Mouse (Mus musculus) right cerebral cortex, postnatal 25 days (tissue): ENCODE data around the gene Rrnad1.

Experiments
- DNase-seq: peaks from one replicate; pipeline ENCODE4 v3.0.0; 2022

Gene Rrnad1

GRCm38 (mm10) chr3:87930078-87930795 lies at the start of gene Rrnad1, which contains the start of gene Isg20l2:
Gene Rrnad1, minus strand, starts transcription at chr3:87930717.
Gene Isg20l2, plus strand, starts transcription at chr3:87930314.
- DNase-seq = peak; percentile 98

DNA sequence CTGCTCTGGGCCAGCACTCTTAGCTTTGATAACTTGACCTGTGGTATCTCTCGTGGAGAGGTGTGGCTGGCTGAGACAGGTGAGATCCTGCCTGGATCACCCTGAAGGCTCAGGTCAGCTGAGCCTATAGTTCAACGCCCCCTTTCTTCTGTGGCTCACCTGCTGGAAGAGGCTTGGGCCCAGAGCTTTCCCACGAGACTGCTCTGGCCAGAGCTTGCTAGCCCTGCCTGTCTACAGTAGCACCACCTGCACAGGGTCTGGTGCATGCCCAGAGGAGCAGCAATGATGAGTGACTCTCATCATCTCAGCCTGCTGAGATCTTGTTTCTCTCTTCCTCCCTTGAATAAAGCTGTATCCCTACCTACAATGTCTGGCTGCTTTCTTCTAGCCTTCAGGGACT lies 49.6 kb upstream of the Rrnad1 start:
- no peak for DNase-seq

GRCm38 (mm10) chr3:87979493-87979892 lies 49.0 kb upstream of the Rrnad1 start:
- no peak for DNase-seq

GRCm38 (mm10) chr3:87974381-87974987 lies 44.0 kb upstream of the Rrnad1 start:
- no peak for DNase-seq

DNA sequence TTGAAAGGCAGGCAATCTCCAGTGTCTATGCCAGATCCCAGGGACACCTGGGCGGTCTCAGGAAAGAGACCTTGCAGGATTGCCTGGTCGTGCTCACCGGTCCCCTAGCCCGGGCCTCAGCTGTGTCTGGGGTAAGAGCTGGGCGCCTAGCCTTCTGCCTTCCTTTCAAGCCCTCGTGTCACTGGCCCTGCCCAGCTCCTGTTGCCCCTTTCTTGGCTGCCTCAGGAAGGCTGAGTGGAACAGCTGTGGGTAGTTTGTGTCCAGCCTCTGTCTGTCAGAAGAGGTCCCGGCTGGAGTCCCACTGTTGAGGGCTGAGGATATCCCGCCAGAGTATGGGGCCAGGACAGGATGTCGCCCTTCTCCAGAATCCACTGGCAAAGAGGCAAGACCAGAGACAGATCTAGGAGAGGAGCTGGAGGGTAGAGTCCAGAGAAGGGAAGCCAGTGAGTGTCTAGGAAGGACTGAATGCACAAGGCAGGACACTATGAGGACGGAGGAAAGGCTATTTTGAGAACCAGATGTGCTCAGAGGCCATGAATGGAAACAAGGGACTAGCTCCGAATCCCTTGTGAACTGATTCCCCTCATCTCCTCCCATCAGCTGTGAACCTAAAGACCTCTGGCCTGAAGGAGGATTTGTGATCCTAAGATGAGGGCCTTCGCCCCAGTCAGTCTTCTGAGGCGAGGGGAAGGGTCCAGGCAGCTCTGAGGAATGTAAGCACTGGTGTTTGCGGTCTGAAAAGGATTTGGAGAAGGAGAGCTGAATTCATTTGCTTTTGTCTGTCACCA lies 43.3 kb upstream of the Rrnad1 start:
- DNase-seq = no peak

DNA sequence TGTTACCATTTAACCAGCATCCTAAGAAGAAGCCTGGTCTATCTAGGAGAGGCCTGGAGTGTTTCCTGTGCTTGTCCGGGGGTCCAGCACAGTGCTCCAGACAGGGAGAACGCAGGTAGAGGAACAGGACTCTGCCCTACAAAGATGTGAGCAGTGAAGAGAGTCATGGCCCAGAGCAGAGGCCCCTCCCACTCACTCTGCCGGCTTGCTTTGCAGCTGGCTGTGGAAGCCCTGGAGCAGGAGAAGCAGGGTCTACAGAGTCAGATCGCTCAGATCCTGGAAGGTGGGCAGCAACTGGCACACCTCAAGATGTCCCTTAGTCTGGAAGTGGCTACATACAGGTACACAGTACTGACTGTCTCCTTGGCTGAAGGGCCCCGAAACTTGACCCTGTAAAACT lies 42.3 kb upstream of the Rrnad1 start:
- DNase-seq = no peak

DNA sequence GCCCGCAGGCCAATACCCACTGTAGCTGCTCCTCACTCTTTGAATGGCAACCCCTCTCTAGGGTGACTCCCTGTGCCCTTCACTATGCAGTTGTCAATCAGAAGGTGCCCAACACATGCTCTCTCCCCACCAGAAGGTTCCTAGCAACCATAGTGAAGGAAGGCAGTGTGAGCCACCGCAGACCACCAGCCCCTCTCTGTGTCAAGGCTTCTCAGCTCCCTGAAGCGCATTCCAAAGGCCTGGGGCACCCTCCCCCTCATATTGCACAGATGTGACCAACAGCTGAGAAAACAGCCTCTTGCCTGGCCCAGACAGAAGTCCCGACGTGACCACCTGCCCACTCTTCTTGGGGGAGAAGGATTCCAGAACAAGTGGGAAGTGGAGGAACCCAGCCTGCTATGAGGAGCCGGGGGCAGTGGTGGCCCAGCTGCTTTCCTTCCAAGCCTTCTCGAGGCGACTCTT lies 41.7 kb upstream of the Rrnad1 start:
- no peak for DNase-seq

- DNase-seq = no peak
These were observed 41.1 kb upstream of the Rrnad1 start for GRCm38 (mm10) chr3:87971489-87972202.

DNA sequence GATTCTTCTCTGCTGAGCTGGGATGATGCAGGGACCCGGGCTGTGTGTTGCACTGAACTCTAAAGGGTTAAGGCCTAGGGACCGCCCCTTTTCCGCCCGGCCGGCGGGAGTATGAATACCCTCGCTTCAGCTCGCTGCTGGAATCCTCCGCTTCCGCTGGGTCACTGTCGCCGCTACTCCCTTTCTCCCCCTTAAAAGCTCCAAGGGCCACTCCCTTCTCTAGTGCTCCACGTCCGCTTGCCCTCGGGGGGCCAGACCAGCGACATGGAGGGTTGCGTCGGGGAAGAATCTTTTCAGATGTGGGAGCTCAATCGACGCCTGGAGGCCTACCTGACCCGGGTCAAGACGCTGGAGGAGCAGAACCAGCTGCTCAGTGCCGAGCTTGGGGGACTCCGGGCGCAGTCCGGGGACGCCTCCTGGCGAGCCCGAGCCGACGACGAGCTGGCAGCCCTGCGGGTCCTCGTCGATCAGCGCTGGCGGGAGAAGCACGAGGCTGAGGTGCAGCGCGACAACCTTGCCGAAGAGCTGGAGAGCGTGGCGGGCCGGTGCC lies 40.5 kb upstream of the Rrnad1 start, which contains the start of gene Nes:
TSS of gene Nes (plus strand) at position 140 of the 550 bp plus-strand sequence.
- DNase-seq = no peak

- DNase-seq = no peak
These were observed 39.8 kb upstream of the Rrnad1 start for GRCm38 (mm10) chr3:87970184-87970938.

GRCm38 (mm10) chr3:87960586-87961191 lies 30.2 kb upstream of the Rrnad1 start:
- DNase-seq = peak; percentile 73

- DNase-seq = no peak
These were observed 29.7 kb upstream of the Rrnad1 start for GRCm38 (mm10) chr3:87960191-87960585.

GRCm38 (mm10) chr3:87959371-87959770 lies 28.9 kb upstream of the Rrnad1 start:
- DNase-seq = no peak

DNA sequence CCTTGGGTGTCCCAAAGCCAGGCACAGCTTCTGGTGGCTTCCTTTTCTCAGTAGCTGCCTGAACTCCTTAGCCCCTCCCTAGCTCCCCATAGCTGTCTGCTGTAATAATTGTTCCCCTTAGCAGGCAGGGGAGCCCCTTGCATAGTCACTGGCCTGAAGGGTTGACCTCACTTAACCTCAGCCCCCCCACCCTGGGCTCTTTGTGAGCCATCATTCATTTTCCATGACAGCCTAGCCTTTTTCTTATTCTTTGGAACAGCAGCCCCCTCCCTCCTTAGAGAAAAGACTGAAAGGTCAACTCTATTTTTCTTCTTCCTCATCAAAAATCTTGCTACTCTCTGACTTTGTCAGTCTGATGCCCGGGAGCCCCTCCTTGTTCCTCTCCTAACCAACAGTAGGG lies 28.4 kb upstream of the Rrnad1 start:
- no peak for DNase-seq

DNA sequence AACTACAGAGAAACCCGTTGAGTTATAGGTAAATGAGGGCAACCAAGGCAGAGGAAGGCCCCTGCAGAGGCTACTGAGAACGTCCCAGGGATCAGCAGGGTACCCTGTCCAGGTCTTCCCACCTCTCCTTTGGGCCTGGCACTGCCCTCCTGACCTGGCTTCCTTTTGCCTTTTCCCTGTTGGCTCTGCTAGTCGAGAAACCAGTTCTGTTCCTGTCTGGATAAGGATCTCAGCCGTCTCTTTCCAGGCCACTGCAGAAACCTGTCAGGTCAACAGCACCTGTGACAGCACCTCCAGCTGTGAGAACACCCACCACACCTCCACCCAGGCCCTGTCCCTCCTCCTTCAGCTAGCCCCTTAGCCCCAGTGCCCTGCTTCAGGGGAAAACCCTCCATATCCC lies 28.0 kb upstream of the Rrnad1 start:
- DNase-seq = no peak

DNA sequence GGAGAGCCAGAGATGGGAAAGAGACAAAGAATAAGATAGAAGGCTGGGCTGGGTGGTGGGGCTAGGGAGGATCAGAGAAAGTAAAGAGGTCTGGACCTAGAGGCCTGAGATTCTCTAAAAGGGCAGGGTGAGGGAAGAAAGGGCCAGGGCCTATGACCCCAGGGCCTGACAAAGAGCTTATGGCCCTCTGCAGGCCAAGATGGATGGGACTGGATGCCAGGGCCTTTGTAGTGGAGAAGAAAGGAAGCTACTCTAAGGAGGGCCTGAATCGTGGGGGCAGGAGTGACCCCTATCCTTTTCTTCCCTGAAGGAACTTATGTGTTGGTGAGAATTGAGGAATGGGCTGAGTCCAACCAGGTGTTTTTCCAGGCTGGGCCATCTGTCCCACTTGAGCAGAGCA lies 27.5 kb upstream of the Rrnad1 start:
- DNase-seq = no peak

DNA sequence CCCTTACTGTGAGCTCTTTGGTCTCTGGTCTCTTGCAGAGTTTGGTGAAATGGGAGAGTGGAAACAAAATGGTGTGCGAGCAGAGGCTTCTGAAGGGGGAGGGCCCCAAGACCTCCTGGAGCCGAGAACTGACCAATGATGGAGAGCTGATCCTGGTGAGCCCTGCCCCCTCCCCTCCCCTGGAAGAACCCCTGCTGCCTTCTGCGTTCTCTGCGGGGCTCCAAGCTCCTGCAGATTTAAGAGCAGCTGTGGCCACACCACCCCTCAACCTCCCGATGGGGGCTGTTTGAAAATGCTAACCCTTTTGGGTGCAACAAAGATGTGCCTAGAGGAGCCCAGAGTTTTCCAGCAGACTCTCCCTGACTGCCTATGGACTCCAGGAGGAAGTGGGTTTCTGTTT lies 21.9 kb upstream of the Rrnad1 start:
- DNase-seq = no peak

GRCm38 (mm10) chr3:87951946-87952345 lies 21.4 kb upstream of the Rrnad1 start:
- no peak for DNase-seq

- DNase-seq = no peak
These were observed 19.5 kb upstream of the Rrnad1 start for GRCm38 (mm10) chr3:87949955-87950515.

DNA sequence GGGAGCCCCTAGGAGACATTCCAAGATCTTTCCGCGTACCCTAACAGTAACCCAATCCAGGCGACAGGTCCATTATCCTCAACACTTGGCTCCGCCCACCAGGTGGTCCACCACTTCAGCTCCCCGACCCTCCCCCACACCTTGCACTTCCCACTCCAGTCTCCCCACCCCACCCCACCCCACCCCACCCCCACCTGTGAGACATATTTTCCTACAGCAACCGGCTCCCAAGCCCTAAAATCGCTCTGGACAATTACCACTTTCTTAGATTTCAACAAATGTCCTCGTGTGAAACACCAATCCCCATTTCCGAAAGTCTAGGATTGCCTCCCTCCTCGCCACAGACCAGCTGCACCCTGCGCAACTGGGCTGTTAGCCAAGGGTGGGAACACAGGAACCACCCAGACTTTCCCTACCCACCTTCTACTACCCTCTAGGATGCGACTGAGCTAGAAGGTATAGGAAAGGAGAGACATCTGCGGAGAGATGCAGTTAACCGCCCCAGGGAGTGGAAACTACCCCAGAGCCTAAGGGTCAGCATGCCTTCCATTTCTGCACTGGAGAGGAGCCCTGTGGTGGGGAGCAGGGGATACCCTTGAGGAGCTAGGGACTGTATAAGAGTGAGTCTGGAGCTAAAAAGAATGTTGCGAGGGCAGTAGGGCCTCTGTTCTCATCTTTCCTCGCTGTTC lies 18.9 kb upstream of the Rrnad1 start:
- DNase-seq = no peak
